Mouse (Mus musculus) ES-Bruce4 (cell line): ENCODE results near the gene Lnpk. TPM values are rescaled to one million over a fixed set of nuclear protein-coding genes. Genes with fewer than 3 reads are reported as not detected.

ENCODE experiments used
- H3K27ac ChIP-seq: 2 replicates; pipeline ENCODE4 v1.5.1; 2012; ENCODE audit warnings: low read length, inconsistent platforms; ENCODE audit not compliant: insufficient read depth
- H3K27me3 ChIP-seq: 2 replicates; pipeline ENCODE4 v1.6.1; 2012; ENCODE audit warnings: mild to moderate bottlenecking, low read length, inconsistent platforms; ENCODE audit not compliant: control insufficient read depth, poor library complexity, insufficient read depth, severe bottlenecking
- H3K36me3 ChIP-seq: 2 replicates; pipeline ENCODE4 v1.6.1; 2012; ENCODE audit warnings: inconsistent platforms, mild to moderate bottlenecking, low read length, moderate library complexity; ENCODE audit not compliant: control insufficient read depth, poor library complexity, insufficient read depth, severe bottlenecking
- H3K4me1 ChIP-seq: one replicate; pipeline ENCODE4 v1.8.1; 2011; ENCODE audit warnings: low read length; ENCODE audit not compliant: control insufficient read depth, insufficient read depth
- H3K4me3 ChIP-seq: 2 replicates; pipeline ENCODE4 v1.5.1; 2011; ENCODE audit warnings: low read depth, mild to moderate bottlenecking, low read length
- H3K9ac ChIP-seq: 2 replicates; pipeline ENCODE4 v1.6.1; 2012; ENCODE audit warnings: low read depth, mild to moderate bottlenecking, inconsistent platforms; ENCODE audit not compliant: poor library complexity, severe bottlenecking
- H3K9me3 ChIP-seq: replicated peaks from 2 replicates; pipeline ENCODE4 v1.6.1; 2012; ENCODE audit warnings: mild to moderate bottlenecking, low read length, inconsistent platforms; ENCODE audit not compliant: control insufficient read depth, poor library complexity, insufficient read depth, severe bottlenecking
- CTCF ChIP-seq: IDR thresholded peaks from one replicate; pipeline ENCODE4 v1.8.1; 2011; ENCODE audit warnings: low read depth, low read length
- EP300 ChIP-seq: IDR thresholded peaks from 2 replicates; pipeline ENCODE4 v1.6.1; 2011; ENCODE audit warnings: low read depth, low read length; ENCODE audit not compliant: insufficient read depth
- POLR2A ChIP-seq: IDR thresholded peaks from one replicate; pipeline ENCODE4 v1.8.1; 2011; ENCODE audit warnings: low read length; ENCODE audit not compliant: insufficient read depth
- polyA plus RNA-seq: library from polyadenylated mRNA; stranded (reverse); fragments of >200 nt; gene quantifications from 2 replicates; pipeline ENCODE4 v1.2.4, GENCODE M21; 2011; ENCODE audit warnings: low read depth; ENCODE audit not compliant: missing spikeins, insufficient read depth, insufficient read length

Gene Lnpk
- polyA plus RNA-seq, 1 experiment: 41.4 TPM

DNA sequence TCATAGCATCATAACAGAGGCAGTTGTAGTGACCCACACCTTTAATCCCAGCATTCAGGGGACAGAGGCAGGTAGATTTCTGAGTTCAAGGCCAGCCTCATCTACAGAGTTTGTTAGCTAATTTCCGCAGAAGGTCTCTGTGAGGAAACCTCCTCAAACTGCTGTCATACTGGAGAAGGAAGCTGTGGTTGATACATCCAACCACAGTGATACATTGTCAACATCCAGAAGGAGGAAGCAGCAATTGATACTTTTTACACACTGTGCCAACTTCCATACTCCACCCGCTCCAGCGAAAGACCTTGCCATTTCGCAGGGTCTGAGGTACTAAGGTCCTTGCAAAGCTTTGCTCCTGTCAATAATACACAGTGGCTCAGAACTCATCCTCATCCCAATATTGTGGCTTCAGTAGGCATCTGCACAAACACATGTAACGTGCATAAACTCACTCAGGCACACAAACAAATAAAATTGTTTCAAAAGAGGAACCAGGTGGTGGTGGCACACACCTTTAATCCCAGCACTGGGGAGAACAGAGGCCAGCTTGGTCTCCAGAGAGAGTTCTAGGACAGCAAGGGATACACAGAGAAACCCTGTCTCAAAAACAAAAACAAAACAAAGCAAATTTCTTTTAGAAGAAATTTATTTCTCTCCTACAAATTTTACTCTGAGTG is 27.0 kb upstream of the Lnpk start:
- TF ChIP-seq CTCF: no peak
- TF ChIP-seq POLR2A: no peak
- no peak for TF ChIP-seq EP300
- no peak overlapping the region for H3K27ac ChIP-seq
- peaks cover 3% of the 10 kb centered on the region for H3K9me3 ChIP-seq
- H3K4me1 ChIP-seq: no peaks in the 10 kb centered on the region
- no peaks in the 10 kb centered on the region for H3K36me3 ChIP-seq
- H3K4me3 ChIP-seq: no peak overlapping the region
- H3K9ac ChIP-seq: no peak overlapping the region
- H3K27me3 ChIP-seq: no peaks in the 10 kb centered on the region

GRCm38 (mm10) chr2:74604011-74604410 is 24.8 kb upstream of the Lnpk start:
- H3K4me1 ChIP-seq: no peaks in the 10 kb centered on the region
- no peaks in the 10 kb centered on the region for H3K36me3 ChIP-seq
- no peak overlapping the region for H3K4me3 ChIP-seq
- H3K27ac ChIP-seq: no peak overlapping the region
- no peaks in the 10 kb centered on the region for H3K9me3 ChIP-seq
- TF ChIP-seq POLR2A (no peak), EP300 (no peak), CTCF (no peak)
- H3K27me3 ChIP-seq: no peaks in the 10 kb centered on the region
- H3K9ac ChIP-seq: no peak overlapping the region

DNA sequence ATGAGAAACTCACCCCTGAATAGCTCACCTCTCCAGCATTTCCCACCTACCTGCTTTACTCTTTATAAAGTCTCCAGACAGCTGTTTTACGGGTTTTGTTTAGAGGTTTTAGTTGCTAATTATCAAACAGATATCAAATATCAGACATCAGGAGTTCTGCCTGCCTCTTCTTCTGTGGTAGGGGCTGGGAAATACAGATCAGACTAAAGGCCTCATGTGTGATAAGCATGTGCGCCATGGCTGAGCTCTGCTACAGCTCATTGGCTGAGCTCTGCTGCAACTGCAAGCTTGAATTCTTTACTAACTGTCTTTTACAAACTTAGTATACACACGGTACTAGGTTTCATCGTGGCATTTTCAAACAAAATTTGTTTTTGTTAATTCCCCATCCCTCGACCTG is 23.2 kb upstream of the Lnpk start:
- no peak for TF ChIP-seq EP300
- TF ChIP-seq POLR2A: no peak
- no peak for TF ChIP-seq CTCF
- no peak overlapping the region for H3K4me3 ChIP-seq
- H3K36me3 ChIP-seq: no peaks in the 10 kb centered on the region
- no peaks in the 10 kb centered on the region for H3K9me3 ChIP-seq
- H3K4me1 ChIP-seq: no peaks in the 10 kb centered on the region
- H3K27ac ChIP-seq: no peak overlapping the region
- H3K27me3 ChIP-seq: no peaks in the 10 kb centered on the region
- no peak overlapping the region for H3K9ac ChIP-seq

DNA sequence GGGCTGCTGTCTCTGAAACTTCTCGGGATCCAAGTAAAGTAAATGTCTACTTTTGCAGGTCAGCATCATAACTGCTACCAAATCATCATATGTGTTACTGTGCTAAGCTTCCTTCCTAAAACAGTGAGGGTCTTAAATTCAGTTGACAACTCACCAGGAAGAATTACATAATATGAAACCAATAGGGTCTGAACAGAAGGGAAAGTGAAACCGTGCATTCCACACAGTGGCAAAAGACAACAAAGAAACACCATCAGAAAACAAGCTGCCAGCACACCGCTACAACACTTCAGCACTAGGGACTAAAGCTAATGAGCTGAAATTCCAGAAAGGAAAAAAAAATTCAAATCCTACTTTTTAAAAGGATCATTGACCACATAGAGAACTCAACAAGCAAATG is 17.9 kb upstream of the Lnpk start:
- H3K4me3 ChIP-seq: no peak overlapping the region
- H3K27ac ChIP-seq: no peak overlapping the region
- no peaks in the 10 kb centered on the region for H3K36me3 ChIP-seq
- no peaks in the 10 kb centered on the region for H3K9me3 ChIP-seq
- H3K27me3 ChIP-seq: no peaks in the 10 kb centered on the region
- H3K9ac ChIP-seq: no peak overlapping the region
- no peak for TF ChIP-seq EP300
- no peak for TF ChIP-seq POLR2A
- no peak for TF ChIP-seq CTCF
- no peaks in the 10 kb centered on the region for H3K4me1 ChIP-seq

GRCm38 (mm10) chr2:74596094-74596493 is 16.9 kb upstream of the Lnpk start:
- TF ChIP-seq POLR2A (no peak), CTCF (no peak), EP300 (no peak)
- H3K9me3 ChIP-seq: no peaks in the 10 kb centered on the region

DNA sequence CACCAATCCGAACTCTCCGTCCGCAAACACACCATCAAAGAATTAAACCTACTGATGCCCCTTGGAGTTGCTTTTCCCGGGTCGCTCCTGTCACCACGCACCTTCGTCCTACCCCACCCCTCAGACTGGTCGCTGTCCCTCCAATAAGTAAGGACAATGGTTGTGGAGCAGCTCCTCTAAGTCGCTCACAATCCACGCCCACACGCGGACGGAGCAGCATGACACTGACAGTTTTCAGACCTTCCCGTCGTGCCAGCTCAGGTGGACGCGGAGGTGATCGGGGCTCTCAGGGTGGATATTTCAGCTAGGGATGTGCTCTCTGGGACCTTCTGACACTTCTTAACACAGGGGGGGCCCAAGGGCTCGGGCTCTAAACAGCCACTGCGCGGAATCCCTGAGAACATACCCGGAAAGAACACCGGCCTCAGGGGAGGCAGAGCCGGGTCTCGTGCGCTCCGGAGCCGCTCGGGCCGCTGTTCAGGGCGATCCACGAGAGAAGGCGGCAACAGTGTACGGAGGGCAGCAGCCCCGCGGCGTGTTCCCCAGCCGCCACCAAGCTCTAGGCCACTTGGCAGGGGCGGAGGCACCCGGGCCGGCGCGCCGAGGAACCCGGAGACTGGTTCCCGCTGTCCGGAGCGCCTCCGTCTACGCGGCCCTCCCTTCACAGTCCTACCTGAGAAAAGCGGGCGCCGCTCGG is 941 bp downstream of the Lnpk start:
- H3K4me1 ChIP-seq: no peaks in the 10 kb centered on the region
- H3K9me3 ChIP-seq: no peaks in the 10 kb centered on the region
- H3K9ac ChIP-seq: peak overlapping the region; percentile 84
- H3K27me3 ChIP-seq: no peaks in the 10 kb centered on the region
- no peak overlapping the region for H3K27ac ChIP-seq
- TF ChIP-seq POLR2A: no peak
- TF ChIP-seq CTCF: no peak
- TF ChIP-seq EP300: no peak
- H3K4me3 ChIP-seq: peak overlapping the region; percentile 98
- H3K36me3 ChIP-seq: no peaks in the 10 kb centered on the region

More at GRCm38 (mm10) chr2:74596094-74596493, 16.9 kb upstream of the Lnpk start:
- H3K36me3 ChIP-seq: no peaks in the 10 kb centered on the region
- no peak overlapping the region for H3K27ac ChIP-seq
- H3K4me1 ChIP-seq: no peaks in the 10 kb centered on the region
- H3K27me3 ChIP-seq: no peaks in the 10 kb centered on the region
- H3K4me3 ChIP-seq: no peak overlapping the region
- no peak overlapping the region for H3K9ac ChIP-seq
